Mouse (Mus musculus) myocyte (in vitro differentiated cells): ENCODE data around the gene Gng7.

Experiments used
- POLR2A ChIP-seq: IDR thresholded peaks from one replicate; pipeline ENCODE4 v1.6.1; 2011; ENCODE audit warnings: low read depth, mild to moderate bottlenecking, control low read depth, moderate library complexity; ENCODE audit not compliant: insufficient read length
- REST ChIP-seq: IDR thresholded peaks from one replicate; pipeline ENCODE4 v1.6.1; 2011; ENCODE audit warnings: mild to moderate bottlenecking, control low read depth, moderate library complexity; ENCODE audit not compliant: insufficient read depth, insufficient read length
- SRF ChIP-seq: IDR thresholded peaks from one replicate; pipeline ENCODE4 v1.6.1; 2011; ENCODE audit warnings: low read depth; ENCODE audit not compliant: control insufficient read depth, insufficient read length
- TCF12 ChIP-seq: IDR thresholded peaks from one replicate; pipeline ENCODE4 v1.6.1; 2011; ENCODE audit warnings: mild to moderate bottlenecking, control low read depth; ENCODE audit not compliant: poor library complexity, insufficient read depth, severe bottlenecking

- TF ChIP-seq POLR2A (no peak), TCF12 (no peak), SRF (no peak), REST (no peak)
Observed at GRCm38 (mm10) chr10:80936135-80936809, 78.5 kb downstream of the Gng7 start.
